Mouse (Mus musculus) layer of hippocampus, adult 9-11 months (tissue): ENCODE measurements at regions not wholly inside any gene's neighbourhood (a gene's known extent, or its start where the extent isn't known, plus 50 kb on each side); places are given as distances from the start of the nearest gene placed in this dataset.

Source experiments
- DNase-seq: peaks from one replicate; pipeline ENCODE4 v3.0.0; 2022

DNA sequence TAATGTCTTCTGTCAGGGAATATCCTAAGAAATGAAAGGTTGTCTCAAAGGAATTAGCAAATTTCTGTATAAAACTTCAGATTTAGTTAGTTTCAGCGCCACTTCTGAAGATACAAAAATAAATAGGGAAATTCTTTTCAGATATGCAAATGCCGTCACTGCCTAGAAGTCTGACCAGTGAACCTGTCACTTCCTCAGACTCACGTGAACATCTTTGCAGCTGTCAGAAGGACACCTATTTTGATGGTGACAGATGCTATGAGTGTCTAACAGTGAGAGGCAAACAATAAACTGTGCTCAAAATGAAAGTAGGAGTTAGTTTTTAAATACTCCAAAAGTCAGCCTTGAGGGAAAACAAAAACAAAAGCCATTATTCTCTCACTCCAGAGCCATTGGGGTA is 57.5 kb upstream of the Igf1r start:
- DNase-seq = no peak

DNA sequence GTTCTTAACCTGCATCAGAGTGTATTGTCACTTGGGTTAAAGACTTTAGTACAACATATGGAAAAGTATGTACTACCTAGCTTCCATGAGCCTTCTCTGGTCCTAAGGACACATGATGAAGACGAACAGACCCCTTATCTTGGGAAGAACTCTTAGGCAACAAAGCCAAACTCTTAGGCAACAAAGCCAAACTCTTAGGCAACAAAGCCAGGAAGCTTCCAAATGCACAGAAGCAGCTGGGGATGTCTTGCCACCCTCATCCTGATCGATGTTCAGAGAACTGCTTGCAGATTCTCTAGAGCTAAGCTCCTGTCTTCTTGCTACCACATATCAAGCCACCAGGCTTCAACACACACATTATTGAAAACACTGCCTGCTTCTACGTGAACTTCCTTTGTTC is 59.7 kb upstream of the Igf1r start:
- no peak for DNase-seq

DNA sequence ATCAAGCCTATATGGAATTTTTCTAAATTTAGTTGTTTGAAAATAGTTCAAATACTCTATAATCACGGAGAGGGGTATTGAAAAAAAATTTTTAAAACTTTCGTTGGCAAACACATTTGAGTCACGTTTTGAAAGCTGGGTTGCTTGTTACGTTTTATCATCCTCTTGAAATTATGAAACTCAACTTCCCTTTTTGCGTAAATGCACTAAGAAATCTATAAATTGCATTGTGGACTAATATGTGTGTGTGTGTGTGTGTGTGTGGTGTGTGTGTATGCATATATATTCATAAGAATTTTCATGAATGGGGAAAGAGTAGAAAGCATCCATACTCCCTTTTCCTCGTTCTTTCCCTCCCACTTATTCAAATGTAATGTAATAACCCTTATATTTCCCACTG is 69.6 kb upstream of the Igf1r start:
- no peak for DNase-seq

DNA sequence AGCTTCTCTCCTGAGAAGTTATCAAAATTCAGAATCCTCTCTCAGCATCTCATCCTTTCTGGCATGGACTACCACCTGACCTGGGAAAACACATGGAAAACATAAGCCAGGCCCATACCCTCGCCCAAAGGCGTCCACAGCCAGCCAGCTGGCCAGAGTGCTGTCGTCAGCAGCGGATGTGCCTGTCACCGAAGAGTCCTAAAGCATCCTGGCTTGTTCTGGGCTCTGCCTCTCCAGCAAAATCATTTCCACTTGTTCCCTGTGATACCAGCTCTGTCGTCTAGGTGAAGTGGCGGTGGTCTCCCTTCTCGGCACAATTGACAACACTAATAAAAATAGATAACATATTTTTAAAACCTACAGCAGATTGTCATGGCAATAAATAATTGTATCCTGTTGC is 70.0 kb upstream of the Igf1r start:
- peak; percentile 6 for DNase-seq

DNA sequence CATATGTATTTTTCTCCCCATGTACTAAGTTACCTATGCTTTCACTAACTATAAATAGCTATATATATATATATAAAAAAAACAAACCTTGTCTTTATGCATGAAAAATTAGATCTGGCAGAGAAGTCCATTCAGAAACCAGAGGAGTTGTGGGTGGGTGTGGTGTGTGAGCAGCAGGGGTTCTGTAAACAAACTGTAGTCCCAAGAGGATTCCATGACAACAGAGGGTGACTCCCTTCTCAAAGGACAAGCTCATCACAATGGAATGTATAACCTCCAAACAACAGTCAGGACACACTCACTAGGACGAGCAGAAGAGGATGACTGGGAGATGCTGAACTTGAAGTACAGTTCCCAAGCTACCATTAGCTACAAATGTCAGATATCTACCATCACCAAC is 74.4 kb upstream of the Igf1r start:
- no peak for DNase-seq

DNA sequence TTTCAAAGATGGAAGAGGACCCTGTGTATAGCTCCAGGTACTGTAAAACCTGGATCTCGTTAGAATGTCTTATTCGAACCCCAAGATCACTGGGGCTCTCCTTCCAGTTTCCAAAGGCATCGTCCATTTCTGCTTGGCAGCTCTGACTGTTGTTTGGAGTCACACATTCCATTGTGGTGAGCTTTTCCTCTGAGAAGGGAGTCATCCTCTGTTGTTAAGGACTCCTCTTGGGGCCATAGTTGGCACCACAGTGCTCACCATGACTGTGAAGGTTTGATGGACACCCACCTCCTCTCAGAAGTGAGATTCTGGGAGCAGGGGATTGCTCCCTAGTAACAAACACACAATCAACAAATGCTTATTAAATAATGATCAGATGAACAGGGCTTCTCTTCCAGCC is 75.0 kb upstream of the Igf1r start:
- DNase-seq = no peak

DNA sequence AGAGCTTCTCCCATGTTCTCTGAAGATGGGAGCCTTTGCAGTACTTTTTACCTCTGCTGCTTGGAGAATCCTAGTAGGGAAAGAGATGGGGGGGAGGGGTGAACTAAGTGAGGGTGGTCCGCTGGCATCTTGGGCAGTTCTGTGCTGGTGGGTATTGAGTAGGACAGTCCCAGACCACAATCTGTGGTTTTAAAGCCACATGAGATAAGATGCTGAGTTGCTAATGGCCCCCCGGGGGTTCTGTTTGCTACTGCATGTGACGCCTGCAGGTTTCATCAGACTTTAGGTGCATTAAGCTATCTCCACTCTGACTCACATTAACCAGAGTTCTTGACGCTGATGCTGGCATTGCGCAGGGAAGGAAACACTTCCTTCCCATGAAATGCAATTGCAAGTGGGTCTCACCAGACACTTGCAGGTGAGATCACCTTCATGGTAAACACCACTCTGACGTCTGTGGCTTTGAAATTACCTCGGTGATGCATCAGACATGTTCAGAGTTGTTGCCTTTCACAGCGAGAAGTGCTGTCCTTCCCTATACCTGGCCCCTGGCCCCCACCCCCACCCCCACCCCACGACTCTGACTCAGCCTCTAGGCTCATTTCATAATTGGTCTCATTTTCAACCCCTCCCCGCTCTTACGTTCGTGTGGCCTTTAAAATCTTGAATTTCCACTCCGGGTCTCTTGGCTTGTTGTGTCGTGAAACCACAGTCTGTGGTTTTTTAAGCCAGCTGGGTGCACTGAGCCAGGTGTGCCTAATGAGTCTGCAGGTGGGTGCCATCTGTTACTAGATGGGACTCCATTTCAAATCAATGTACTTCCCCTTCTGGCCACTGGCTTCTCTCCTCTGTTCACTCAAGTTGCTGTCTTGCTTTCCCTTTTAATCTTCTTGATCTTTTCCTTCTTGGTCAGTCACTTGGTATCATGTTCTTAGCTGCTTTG is 94.8 kb upstream of the Synm start:
- DNase-seq = peak; percentile 7

DNA sequence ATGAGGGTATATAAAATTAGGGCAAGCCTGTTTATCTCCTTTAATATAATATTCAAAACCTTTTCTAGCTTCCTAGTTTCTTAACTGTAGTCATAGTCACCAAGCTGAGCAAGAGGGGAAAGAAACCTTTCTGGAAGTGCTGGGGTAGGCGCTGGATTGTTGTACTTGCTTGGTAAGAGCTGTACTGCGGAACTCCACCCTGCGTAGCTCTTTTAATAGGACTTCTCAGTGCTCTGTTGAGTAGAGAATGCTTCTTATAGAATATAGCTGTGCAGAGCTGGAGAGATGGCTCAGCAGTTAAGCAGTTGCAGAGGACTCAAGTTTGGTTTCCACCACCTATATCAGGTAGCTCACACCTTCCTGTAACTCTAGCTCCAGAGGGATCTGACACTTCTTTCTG is 93.3 kb upstream of the Synm start:
- no peak for DNase-seq

DNA sequence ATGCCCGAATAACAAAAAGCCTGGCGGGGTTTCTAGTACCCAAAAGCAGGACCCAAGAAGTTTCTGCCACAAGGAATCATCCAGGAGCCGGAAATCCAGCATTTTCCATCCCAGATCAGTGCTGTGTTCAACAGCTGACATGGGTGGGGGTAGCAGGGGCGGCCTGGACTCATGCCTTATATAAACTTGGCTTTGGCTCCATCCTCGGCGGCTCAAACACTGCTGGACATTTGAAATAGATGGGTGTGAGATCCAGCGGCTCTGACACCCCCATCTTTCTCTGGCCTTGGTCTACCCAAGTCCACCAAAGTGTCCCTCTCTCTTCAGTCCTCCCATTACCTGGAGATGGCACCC is 89.9 kb upstream of the Synm start:
- DNase-seq = no peak

DNA sequence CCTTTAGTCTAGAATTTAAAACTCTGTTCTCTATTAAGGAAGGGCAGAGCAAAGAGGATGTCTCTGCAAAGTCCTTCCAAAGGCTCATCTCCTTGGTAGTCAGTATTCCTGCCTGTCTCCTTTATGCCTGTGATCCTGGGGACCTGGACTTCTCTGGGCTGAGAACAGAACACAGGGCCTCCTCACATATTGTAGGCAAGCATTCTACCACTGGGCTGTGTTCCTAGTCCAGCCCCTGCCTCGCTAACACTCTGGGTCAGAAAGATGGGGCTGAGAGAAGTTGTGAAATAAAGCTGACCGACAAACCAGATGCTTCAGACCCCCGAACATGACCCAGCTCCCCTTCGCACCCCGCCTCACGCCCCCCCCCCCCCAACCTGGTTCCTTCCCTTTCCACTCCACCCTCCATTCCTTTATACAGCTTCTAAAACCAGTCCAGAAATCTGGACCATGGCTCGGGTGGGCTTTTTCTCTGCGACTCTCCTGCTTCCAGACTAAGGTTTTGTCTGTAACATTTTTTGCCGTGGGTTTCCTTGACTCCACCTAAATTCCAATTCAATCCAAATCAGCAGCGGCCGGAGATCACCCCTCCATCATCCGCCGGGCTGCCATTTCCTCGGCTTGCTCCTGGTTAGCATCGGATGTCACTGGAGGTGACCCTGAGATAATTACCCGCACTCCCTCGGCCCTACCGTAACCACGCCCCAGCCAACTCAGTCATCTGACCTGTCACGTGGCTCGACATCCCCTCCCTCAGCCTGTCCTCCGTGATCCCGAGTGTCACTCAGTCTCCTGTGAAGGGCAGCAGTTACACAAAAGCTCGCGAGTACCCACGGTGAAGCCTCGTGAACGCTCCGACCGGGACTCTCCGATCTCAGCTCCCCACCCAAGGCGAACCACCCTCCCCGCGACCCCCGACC is 89.3 kb upstream of the Synm start:
- peak; percentile 59 for DNase-seq

DNA sequence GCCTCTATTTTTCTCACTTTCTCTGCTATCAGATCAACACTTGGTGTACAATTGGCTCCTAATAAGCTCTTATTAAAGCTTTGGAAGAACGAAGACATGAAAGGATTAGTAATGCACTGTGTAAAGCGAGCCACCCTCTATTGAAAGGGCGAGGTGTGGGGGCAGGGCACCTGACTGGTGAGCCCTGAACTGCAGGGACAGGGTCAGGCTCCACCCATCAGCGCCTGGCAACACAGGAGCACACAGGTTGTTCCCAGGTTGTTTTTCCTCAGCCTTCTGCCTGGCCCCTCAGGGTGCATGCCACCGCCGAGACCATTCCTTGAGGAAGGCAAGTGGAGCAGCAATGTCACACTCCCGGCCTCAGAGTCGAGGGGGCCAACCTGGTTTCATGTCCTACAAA is 87.3 kb upstream of the Synm start:
- no peak for DNase-seq

DNA sequence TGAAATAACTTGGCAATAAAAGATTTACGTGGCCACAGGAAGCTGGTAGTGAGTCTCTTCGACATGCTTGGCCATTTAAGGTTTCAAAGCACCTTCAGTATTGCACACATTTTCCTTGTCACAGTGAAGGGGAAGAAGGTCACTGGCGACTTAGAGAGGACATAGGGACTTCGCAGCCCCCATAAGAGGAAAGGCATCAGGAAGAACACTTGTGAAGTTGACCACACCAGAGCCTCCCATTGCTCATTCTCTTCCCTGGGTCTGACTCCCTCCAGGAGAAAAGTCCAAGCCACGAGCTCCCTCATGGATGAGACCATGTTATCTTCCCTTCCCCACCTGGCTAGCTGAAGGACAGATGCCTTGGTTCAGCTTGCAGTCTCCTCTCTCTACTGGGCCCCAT is 77.4 kb upstream of the Synm start:
- DNase-seq = no peak

DNA sequence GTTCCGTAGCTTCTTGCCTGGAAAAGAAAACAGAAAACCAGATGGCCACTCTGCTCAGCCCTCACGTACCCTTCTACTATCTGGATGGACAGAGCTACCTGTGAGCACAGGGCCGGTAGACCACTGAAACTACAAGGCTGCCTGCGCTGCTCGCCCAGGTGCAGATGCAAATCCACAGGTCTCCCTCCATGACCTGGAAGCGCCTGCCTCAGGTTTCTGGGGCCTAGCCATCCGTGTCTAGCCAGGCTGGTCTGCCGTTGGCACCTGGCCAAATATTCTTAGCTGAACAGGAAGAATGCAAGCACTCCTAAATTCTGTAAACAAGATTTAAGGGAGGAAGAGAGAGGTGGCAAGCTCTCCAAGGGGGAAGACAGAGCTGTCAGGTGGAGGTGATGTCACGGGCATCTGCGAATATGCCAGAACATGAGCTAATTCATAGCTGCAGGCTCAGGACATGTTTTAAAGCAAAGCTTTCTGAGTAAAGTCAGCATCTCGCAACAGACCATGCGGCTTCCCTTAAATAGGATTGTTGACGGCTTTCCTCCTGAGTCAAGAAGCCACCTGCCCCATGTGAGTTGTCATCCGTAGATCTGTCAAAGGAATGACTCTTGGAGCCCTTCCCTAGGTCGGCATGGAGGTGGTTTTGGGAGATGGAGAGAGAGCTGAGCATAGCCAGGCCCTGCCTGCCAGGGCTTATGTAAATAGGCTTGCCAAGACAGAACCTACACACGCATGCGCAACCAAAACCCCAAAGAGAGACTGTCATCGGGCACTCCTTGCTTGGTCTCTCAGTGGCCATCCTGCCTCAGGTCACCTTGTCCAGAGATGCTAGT is 76.8 kb upstream of the Synm start:
- no peak for DNase-seq

DNA sequence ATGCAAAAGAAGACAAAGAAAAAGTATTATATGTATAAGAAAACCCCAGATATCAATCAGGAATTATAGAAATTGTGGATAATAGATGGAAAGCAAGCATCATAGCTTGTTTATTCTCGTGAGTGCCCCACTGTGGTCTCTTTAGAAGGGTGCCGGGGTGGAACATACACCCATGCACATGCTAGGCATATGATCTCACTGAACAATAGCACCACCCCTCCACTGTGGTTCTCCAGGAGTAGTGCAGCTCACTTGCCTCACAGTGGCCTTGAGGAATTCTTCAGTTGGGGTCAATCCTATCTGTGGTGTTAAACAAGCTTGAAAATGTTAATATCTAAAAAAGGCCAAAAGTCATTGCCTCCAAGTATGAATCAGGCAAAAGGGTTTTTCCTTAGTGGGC is 72.2 kb upstream of the Synm start:
- DNase-seq = no peak

DNA sequence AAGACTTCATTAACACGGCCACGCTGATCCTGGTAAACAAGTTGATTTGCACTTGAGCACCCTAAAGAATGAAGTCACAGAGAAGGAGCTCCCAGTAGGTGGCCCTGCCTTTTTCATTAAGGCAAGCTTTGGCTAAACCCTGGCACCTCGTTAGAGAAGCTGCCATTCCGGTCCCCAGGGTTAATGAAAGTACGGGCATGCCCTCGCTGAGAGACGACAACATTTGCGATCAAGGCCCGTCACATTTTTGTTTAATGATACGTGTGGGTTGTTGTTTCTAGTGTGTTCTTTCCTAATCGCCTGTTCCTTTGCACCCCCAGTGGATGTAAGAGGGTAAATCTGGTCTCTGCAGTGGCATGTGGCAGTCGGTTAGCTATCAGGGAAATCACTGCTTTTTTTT is 67.8 kb upstream of the Synm start:
- no peak for DNase-seq

DNA sequence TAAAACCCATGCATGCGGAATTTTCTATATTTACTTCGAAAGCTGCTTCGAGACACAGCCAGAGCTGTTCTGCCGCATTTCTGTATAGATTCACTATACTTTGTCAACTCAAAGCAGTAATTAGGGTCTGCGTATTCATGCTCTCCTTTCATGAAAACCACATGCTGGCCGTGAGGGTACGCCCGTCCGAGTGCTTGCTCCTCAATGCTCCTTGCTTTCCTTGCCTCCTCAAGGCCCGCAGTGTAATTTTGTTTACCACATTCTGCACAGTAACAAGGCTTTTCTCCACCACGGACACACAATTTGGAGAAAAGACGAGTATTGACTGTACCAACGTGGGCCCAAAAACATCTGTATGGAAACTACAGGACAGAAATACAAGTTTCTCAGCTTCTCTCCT is 67.4 kb upstream of the Synm start:
- no peak for DNase-seq

DNA sequence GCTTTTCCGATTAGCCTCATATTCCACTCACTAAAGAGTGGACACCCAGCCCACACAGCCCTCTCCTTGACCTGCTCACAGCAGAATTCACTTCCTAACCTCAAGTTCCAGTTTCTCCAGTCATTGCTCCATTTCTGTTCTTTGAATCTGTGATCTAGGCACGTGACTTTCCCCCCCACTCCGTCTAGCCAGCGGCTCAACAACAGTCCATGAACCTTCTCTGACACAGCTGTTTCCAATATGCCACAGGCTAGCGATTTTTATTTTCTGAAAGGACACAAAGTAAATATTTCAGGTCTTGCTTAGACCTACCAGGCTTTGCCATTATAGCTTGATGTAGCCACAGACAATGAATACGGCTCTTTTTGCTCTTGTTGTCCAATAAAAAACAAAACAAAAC is 66.8 kb upstream of the Synm start:
- DNase-seq = no peak

DNA sequence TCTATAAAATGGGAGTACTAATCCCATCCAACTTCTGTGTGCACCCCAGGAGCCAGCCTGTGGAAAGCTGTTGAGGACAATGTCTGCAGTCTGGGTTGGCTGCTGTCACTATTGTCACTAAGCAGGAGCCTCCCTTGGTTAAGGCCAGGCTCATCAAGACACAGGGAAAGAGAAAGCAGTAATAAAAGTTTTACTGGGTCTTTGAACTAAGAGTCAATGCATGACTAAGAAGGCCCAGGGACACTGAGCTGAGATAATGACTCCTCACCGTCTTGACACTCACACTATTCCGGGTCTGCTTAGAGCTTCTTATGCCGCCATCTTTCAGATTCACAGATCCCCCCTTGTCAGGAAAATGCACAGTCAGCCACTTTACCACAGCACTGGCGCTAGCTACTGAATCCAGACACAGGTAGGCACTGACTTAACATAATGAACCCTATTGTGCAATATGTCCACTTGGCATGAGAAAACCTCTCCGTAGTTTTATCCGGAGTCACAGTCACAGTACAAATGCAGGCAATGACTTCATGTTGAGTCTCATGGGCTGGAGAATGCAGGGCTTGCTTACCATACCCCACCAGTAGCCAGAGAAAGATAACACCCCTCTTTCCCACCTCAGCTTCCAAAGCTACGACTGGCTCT is 66.2 kb upstream of the Synm start:
- DNase-seq = no peak

DNA sequence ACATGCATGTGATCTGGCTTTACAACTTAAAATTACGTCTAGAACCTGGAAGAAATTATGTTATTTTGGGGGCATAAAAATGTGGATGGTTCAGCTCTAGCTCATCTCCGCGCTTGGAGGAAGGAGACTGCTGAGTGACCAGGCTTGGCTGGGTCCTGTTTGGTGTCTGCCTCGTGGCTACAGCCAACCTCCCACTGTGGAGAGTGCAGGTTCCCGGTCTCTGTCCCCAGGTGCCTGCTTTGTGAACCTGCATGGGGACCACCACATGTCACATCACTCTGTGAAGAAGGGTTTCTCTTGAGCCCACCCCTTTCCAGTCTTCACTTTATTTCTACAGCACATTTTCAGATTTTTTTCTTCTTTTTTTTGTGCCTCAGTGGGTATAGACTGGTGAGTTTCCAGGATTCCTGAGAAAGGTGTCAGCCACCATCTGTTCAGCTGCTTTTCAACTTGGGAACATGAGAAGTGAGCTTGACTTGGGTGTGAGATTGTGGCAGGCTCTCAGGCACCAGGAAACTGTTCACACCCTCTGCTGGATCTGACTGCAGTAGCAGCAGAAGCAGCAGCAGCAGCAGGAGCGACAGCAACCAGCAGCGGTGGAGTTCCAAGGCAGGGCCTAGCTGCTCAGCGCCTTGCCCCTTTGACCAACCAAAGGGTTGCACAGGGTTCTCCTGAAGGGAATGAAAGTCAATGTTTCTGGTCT is 64.6 kb upstream of the Synm start:
- peak; percentile 17 for DNase-seq

DNA sequence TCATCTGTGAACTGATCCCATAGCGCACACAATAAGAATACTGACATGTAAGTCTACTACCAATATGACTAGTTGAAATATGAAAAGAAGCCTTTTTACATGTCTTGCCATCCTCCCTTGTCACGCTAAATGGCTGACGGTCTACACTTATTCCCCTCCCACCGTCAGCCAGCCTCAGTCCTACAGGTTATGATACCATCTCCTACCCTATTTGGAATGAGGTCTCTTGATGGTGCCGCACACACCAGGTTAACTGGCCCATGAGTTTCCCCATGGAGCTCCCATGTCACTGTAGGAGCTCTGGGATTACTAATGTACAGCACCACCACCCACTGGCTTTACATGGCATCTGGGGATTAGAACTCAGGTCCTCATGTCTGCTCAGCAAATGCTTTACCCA is 60.0 kb upstream of the Synm start:
- no peak for DNase-seq

DNA sequence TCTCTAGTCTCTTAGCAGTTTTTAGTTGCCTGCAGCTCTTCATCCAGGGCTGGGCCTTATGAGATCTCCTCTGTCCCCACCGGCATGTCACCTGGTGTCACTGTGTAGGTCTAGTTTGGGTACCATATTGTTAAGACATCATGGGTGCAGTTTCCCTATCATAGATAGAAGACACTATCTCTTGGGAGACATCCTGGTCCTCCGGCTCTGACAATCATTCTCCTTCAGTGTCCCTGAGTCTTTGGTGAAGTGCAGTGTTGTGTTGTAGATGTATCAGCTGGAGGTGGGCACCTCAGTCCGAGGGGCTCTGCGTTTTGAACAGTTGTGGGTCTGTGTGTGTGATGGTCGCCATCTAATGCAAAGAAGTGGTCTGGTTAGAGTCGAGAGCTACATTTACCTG is 58.0 kb upstream of the Synm start:
- DNase-seq = no peak

DNA sequence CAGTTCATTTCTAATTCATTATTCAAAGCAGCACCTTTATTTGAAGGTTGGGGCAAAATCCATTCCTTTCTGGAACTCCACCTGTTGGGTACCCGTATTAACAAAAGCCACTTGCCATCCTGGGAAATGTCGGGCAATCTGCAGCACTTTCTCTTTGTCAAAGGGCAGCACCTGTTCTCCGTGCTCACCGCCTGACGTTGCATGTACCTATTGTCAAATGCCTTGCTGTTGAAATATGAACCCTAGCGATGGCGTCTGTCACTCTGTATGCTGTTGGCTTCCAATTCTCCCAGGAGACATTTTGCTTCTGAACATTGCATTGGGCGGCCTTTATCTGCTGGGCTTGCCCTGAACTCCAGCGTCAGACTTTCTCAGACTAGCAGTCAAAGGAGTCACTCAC is 55.3 kb upstream of the Synm start:
- no peak for DNase-seq
